Mouse (Mus musculus) ES-Bruce4 (cell line): ENCODE measurements around the gene Mterf4.

Source experiments
- CTCF ChIP-seq: IDR thresholded peaks from one replicate; pipeline ENCODE4 v1.8.1; 2011; ENCODE audit warnings: low read depth, low read length
- EP300 ChIP-seq: IDR thresholded peaks from 2 replicates; pipeline ENCODE4 v1.6.1; 2011; ENCODE audit warnings: low read depth, low read length; ENCODE audit not compliant: insufficient read depth

DNA sequence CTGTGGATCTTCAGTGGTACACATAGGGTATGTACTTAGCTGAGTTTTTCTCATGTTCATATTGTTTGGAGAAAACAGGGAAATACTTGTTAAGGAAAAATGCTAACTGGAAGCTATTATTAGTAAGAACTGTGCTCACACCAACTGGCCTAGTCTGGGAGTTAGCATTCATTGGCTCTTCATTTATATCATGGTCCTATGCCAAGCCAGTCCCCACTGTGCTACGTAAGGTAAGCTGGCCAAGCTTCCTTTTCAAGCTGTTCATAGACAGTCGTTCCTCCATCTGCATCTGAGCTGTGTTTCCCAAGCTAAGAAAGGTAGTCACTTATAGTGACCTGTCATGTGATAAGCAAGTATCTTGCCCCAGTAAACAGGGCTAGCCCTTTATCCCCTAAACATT, 47.0 kb upstream of the Mterf4 start:
- TF ChIP-seq EP300 (no peak), CTCF (no peak)
